Mouse (Mus musculus) thymus, postnatal 0 days (tissue): ENCODE data around the gene Troap. TPM values are rescaled to one million over a fixed set of nuclear protein-coding genes. Genes with fewer than 3 reads are reported as not detected.

Source experiments
- DNase-seq: peaks from one replicate; pipeline ENCODE4 v3.0.0-alpha.2; 2015; ENCODE audit warnings: low spot score
- microRNA-seq: library from miRNA; unstranded; fragments of <30 nt; microRNA quantifications from one replicate; pipeline ENCODE4, GENCODE M21; 2016; ENCODE audit warnings: borderline number of aligned reads
- polyA plus RNA-seq: library from polyadenylated mRNA; unstranded; fragments of >200 nt; fragmentation: Nextera tagmentation; extraction: Ambion mirVana; gene quantifications from 2 replicates; pipeline ENCODE4 v1.2.1, GENCODE M21; 2015

Gene Troap
- polyA plus RNA-seq, 1 experiment from 2014 or later = 25.3 TPM

GRCm38 (mm10) chr15:99112843-99113395 is 38.5 kb downstream of the Troap start:
- no peak for DNase-seq

- DNase-seq = peak; percentile 48
These were observed 39.1 kb downstream of the Troap start for GRCm38 (mm10) chr15:99113396-99113975.

DNA sequence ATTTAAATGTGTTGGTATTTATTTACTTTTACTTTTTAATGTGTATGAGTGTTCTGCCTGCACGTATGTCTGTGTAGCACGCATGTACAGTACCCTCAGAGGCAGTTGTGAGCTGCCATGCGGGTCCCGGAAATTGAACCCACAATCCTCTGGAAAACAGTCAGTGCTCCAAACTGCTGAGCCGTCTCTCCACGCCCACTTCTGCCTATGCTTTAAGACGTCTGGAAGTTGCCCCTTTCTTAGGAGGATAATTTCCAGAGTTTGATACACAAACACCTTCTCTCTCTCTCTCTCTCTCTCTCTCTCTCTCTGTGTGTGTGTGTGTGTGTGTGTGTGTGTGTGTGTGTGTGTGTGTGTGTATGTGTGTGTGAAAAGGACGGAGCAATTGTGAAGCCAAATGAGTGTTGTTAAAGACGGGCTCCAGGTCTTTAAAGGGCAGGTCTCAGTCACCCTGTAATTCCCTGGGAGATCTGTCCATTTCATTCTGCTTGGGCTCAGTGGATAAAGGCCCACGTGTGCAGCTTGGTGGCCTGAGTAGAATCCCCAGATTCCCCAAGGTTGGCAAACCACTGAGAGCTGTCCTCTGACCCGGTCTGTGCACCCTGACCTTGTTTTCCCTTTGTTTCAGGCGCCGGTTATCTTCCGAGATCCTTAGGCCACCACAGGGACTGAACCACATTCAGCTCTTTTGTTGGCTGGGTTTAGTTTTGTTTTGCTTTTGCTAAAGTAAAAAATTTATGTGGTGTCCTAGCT is 40.1 kb downstream of the Troap start:
- no peak for DNase-seq

DNA sequence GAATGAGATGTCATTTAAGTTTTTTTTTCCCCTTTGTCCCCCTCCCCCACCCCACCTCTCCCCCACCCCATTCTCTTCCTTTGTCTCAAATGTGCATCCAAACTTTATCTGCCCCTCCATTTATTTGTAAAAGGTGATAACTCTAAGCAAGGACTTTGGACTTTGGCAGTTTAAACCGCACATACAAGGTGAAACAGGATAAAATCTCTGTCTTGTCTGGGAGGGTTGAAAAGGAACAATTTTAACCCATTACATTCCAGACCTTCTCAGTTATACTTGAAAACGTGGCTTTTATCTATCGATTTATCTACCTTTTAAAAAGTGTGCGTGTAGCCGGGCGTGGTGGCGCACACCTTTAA is 40.7 kb downstream of the Troap start:
- DNase-seq = no peak

DNA sequence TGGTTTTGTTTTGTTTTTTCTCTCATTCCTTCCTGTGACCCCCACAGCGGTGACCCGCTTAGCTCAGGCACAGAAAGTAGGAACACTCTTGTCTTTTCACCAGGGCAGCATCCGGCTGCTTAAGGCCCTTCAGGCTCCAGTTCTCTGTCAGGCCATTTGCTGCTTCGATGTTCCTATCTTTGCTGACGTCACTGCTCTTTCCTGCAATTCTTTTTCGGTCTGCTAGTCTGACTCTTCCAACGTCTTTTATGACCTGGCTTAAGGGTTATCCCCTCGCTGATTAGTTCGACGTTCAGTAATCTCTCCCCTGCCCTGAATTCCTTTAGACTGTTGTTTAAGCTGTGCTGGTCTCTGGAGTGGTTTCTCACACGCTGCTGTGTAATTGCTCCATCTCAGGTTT is 42.2 kb downstream of the Troap start:
- DNase-seq = no peak

GRCm38 (mm10) chr15:99120814-99121213 is 46.4 kb downstream of the Troap start:
- DNase-seq = no peak

GRCm38 (mm10) chr15:99122642-99123041 is 48.3 kb downstream of the Troap start:
- DNase-seq = no peak

DNA sequence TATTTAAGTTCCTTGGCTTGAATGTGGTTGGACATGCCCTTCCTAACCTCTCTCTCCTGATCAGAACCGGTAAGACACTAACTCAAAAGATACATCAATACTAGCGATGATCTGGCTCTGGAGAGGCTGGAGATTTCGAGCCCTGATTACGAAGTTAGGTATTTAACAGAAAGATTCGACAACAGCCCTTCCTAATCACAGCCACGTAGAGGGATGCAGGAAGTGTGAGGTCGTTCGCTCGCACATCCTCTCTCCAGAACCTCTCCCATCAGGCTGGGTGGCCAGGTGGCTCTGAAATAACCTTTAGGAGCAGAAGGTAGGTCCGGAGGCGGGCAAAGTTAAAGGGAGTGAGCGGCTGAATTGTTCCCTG is 51.3 kb downstream of the Troap start, which contains the start of gene Spats2:
Gene Spats2 (plus strand): TSS at position 206 of the 370 bp plus-strand sequence.
- DNase-seq = peak; percentile 11

GRCm38 (mm10) chr15:99126081-99126815 is 51.9 kb downstream of the Troap start:
- DNase-seq = peak; percentile 80

DNA sequence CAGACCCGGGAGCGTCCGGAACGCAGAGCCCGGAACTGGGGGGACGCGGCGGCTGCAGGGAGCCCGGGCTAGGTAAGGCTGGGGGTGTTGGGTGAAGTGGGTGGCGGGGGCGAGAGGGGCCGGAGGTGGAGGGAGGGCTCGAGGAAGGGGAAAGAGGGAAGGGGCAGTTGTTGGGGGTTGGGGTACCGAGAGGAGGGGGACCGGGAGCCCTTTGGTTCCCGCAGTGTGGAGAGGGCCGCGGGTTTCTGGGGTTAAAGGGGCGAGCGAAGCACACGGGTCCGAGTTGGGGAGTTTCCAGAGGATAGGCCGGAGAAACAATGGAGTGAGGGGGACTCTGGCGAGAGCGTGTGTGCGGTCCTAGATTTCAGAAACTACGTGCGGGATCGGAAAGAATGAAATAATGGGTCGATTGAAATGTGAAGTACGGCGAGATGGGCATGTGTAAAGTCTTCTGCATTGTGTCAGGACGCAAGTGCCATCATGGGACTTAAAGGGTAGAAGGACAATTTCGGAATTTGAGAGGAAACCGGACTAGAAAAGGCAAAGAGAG is 52.5 kb downstream of the Troap start:
- DNase-seq = peak; percentile 11

DNA sequence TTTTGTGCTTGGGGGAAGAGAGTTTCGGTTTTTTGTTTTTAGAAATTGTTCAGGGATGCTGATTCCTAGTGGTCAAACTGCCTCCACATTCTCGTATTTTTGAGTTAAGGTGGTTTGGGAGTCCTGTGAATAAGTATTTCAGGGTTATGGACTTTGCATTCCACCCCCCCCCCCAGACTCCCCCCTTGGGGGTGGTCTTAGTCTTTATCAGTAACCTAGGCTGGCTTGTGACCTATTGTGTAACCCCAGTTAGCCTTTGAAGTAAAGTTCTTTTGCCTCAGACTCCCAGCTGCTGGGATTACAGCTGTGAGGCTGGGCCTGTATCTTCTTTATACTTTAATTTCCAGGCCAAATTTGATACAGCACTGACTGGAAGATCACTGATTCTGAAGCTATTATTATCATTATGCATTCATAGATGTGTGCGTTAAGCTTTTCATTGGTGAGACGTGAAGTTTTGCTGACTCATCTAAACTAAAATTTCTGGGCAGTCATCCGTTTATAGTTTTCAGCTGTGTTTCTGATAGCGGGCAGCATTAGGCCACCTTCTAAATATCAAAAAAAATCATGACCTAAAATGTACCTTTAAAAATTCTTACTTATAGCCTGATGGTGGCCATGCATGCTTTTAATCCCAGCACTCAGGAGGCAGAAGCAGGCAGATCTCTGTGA is 53.6 kb downstream of the Troap start:
- DNase-seq = no peak

DNA sequence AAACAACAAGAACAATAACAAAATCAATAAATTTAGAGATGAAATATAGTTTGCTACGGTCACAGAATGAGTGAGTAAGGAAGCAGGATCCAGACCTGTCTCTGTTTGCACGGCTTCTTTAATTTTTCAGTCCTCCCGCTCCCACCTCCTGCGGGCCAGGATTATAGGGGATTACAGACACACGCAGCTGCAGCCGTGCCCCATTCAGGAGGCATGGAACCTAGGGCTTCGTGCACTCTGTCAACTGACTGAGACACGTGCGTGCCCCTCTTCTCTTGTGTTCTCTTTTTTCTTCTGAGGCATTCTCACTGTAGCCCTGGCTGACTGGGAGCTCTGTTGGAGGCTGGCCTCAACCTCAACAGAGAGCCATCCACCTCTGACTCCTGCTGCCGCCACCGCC is 55.1 kb downstream of the Troap start:
- peak; percentile 17 for DNase-seq

DNA sequence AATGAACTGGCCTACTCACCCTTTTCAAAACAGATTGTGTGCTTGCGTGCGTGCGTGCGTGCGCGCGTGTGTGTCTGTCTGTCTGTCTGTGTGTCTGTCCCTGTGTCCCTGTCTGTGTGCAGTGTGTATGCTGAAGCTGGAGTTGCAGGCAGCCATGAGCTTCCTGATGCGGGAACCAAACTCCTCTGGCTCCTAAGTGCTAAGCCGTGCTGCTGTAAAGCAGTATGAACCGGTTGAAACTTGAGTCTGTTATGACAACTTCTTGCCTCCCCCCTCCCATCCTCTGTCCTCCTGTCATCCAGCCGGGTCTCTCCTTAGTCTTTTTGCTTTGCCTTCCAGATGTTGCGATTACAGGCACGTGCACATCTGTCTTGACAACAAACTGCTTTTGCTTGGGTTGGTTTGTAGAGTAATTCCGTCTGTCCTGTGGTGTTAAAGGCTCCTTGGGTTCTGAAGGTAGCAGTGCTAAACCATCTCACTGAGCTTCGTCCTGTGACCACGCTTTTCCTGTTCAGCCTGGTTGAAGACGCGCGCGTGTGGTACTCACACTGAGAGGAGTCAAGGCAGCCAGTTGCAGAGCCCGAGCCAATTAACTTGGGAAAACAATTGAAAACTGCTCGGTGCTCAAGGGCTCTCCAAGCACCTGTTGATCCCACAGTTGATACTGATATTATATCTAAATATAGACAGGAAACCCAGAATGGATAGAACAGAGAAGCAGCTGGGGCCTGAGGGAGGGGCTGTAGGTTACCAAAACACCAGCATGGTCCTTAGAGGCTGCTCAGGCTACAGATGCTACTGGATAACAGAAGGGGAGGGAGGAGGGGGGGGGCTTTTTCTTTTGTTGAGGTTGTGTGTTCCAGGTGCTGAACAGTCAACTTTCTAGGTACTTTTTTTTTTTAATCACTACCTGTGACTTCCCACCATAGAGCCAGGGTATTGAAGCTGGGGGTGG is 55.9 kb downstream of the Troap start:
- peak; percentile 68 for DNase-seq

Small RNAs within 50 kb of the gene (microRNA-seq; reads per million reads assigned to microRNA genes)
- 3.3 reads per million for gene Mir6960

Other genes with a start within 250 kb of the Troap start
- gene Prkag1, start 243.1 kb upstream of the Troap start, polyA plus RNA-seq = 103 and 107 TPM in 2 replicates
- 9.4 and 15.6 TPM in 2 replicates for gene Kmt2d, start 203.4 kb upstream of the Troap start, polyA plus RNA-seq
- gene Rhebl1, start 180.0 kb upstream of the Troap start, polyA plus RNA-seq = 10.3 and 10.8 TPM in 2 replicates
- 0.78 and 0.85 TPM in 2 replicates for gene Dhh, start 176.0 kb upstream of the Troap start, polyA plus RNA-seq
- gene Lmbr1l, start 156.3 kb upstream of the Troap start, polyA plus RNA-seq = 27.8 and 31.9 TPM in 2 replicates
- 1,370 and 1,449 TPM in 2 replicates for gene Tuba1b, start 140.0 kb upstream of the Troap start, polyA plus RNA-seq
- not detected in 2 replicates for gene Gm49450, start 121.0 kb upstream of the Troap start, polyA plus RNA-seq
- 227 and 236 TPM in 2 replicates for gene Tuba1a, start 120.9 kb upstream of the Troap start, polyA plus RNA-seq
- gene Tuba1c, start 44.7 kb upstream of the Troap start, polyA plus RNA-seq = 153 and 156 TPM in 2 replicates
- gene Prph, start 19.4 kb upstream of the Troap start, polyA plus RNA-seq = 0.99 and 1.1 TPM in 2 replicates
- gene C1ql4, start 13.2 kb downstream of the Troap start, polyA plus RNA-seq = 0.18 TPM in 1 of 2 replicates, not detected in the other
- gene Dnajc22, start 18.6 kb downstream of the Troap start, polyA plus RNA-seq = 0.13 and 0.22 TPM in 2 replicates
- gene Spats2, start 51.3 kb downstream of the Troap start, polyA plus RNA-seq = 30.2 and 31.1 TPM in 2 replicates
- 20.0 and 20.8 TPM in 2 replicates for gene Kcnh3, start 150.3 kb downstream of the Troap start, polyA plus RNA-seq
- 136 and 154 TPM in 2 replicates for gene Mcrs1, start 177.4 kb downstream of the Troap start, polyA plus RNA-seq
- 13.0 and 14.0 TPM in 2 replicates for gene Prpf40b, start 220.5 kb downstream of the Troap start, polyA plus RNA-seq
- gene Fam186b, start 221.3 kb downstream of the Troap start, polyA plus RNA-seq = 0.05 and 0.08 TPM in 2 replicates